Mouse (Mus musculus): ENCODE results near the gene Cd36. TPM values are rescaled to one million over a fixed set of nuclear protein-coding genes. Genes with fewer than 3 reads are reported as not detected.

The Cd36 gene
- 100 to 1,000 TPM; 222 to 293 TPM for total RNA-seq (2023)

GRCm38 (mm10) chr5:17888598-17888997 lies at the start of gene Cd36:
Gene Cd36, minus strand, starts transcription at chr5:17888801.

Other genes with a start within 250 kb of the Cd36 start
- gene Gnat3, start 73.7 kb upstream of the Cd36 start, total RNA-seq (2023) = not detected

All from monocyte, adult 59 days (primary cell).